Mouse (Mus musculus) adipocyte (in vitro differentiated cells): ENCODE data around the gene Lag3.

ENCODE experiments used
- DNase-seq: peaks from one replicate; pipeline ENCODE4 v3.0.0-alpha.2; 2016; ENCODE audit warnings: low spot score

Lag3 gene

DNA sequence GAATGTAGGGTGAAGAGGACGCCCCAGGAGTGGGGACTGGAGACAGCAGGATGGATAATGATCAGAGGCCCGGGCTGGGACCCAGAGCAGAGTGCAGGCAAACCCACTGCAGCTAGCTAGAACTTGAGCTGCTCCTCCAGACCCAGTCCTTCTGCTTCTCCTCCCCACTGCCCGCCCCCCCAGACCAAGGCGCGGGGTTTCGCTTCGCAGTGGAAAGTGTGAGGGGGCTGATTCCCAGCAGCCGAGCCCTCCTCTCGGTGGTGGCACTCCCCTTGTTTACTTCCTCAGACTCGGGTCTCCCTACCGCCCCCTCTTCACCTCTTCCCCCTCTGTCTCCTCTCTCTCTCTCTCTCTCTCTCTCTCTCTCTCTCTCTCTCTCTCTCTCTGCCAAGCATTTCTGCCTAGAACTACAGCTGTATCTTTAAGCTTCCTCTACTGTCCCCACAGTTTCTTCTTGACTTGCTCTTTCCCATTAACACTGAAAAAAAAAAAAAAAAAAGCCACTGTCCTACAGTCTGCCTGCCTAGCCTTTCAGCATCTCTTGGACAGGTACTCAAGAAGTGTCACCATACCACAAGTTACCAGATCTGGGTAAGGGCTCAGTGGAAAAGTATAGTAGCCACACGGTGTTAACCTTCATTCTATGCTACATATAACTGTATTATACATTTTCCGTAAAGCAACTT, at the start of gene Lag3:
Lag3 (minus strand) TSS at position 173 of the 686 bp plus-strand sequence.
- DNase-seq, result no peak

DNA sequence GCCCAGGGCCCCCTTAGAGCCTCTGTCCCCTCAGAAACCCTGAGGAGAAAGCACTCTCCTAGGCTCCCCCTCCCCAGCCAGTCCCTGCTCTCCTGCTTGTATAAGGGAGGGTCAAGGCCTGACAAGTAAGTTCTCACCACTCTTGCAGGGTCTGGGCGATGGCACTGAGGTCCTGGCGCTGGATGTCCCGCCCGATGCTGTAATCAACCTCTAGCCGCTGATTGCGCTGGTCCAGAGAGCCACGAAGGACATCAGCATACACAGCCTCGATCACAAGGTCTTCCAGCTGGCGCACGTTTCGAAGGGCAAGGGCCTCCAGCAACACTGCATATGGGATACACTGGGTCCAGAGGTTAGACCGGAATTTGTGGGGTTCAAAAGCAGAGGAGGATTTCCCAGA, 49.5 kb upstream of the Lag3 start:
- no peak for DNase-seq

DNA sequence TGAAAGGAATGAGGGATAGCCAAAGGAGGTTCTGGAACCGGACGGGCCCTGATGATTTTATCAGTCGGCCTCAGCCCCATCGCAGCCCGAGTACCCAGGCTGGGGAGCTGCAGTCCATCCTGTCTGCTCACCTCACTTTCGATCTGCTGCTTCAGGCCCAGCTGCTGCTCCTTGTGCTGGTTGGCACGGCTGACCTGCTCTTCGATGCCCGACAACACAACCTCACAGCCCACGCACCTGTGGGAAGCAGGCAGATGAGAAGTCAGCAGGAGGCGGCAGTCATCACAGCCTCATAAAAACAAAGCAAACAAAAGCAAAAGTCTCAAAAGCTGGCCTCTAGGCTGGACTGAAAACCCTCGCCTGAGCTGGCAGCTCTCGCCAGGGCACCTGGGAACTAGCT, 48.5 kb upstream of the Lag3 start:
- DNase-seq, result no peak

DNA sequence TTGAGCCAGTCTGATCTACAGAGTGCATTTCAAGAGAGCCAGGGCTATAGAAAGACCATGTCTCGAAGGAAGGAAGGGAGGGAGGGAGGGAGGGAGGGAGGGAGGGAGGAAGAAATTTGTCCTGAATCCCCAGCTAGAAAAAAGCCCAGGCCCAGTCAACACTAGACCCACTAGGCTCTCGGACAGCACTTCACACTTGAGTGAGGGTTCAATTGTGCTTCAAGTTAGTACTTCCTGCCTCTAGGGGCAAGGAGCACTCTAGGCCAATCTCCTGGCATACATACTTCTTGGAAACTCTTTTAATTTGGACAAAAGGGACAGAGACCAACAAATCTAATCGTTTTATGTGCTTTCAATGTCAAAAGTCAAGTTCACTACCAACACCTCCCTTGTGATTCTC, 46.6 kb upstream of the Lag3 start:
- no peak for DNase-seq

DNA sequence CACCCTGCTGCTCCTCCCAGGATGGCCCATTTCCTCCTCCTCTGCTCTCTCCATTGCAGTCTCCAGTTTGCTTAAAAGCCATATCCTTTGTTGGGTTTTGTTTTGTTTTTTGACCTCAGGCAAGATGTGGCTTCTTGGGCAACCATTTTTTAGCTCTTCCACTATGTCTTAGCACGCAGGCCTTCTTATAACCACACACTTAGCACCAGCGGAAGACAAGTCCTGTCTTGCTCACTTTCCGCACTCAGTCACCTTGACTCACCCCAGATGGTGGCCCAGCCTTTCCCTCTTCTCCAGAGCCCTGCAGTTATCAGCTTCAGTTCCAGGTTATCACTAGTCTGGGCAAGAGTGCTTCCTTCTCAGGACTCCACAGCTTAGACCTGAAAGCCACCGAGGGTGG, 43.7 kb upstream of the Lag3 start:
- DNase-seq, result no peak

DNA sequence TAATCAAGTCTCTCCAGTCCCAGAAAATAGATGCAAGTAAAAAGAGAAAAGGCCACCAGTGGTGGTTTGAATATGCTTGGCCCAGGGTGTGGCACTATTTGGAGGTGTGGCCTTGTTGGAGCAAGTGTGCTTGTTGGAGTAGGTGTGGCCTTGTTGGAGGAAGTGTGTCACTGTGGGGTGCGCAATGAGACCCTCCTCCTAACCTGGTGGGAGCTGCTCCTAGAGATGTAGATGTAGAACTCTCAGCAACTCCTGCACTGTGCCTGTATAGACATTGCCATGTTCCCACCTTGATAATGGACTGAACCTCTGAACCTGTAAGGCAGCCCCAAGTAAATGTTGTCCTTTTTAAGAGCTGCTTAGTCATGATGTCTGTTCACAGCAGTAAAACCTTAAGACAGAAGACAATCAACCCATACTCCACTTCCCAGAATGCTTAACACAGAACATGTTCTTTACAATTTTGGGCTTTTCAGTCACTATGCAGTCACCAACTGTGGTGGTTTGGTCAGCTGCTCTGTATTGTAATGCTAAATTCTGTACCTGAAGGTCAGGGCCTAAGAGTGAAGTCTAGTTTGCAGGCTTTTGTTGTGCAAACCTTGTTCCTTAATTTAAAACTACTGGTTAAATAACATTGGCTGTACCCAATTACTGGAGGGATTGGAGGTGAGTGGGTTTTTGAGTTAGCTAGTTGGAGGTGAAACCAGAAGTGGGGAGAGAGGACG, 42.6 kb upstream of the Lag3 start:
- no peak for DNase-seq

DNA sequence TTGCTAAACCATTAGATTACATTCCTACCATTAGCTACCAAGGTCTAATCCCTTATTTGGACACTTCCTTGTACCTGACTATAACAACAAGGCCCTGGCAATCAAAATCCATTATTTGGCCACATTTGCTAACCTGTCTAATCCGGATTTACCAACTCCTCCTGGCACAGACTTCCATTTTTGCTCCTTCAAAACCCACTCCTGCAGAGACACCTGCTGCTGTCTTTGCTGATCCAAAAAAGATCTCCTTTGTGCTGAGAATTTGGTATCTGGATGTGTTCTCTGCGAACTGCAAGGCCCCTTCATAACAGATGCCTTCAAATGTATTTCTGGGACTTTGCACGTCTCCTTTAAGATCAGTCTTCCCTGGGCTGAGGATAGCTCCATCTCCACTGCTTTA, 32.0 kb upstream of the Lag3 start:
- DNase-seq, result no peak

DNA sequence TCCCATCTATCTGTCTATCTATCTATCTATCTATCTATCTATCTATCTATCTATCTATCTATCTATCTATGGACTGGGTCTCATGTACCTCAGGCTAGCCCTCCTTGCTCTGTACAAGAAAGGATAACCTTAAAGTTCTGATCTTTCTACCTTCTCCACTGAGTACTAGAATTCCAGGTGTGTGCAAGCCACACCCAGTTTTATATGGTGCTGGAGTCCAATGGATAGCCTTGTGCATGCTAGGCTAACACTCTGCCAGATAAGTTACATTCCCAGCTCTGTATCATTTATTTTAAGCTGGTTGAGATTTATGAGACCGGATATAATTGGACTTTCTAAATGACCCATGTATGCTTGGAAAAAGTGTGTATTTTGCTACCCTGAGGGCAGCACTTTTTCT, 30.2 kb upstream of the Lag3 start:
- DNase-seq, result no peak

DNA sequence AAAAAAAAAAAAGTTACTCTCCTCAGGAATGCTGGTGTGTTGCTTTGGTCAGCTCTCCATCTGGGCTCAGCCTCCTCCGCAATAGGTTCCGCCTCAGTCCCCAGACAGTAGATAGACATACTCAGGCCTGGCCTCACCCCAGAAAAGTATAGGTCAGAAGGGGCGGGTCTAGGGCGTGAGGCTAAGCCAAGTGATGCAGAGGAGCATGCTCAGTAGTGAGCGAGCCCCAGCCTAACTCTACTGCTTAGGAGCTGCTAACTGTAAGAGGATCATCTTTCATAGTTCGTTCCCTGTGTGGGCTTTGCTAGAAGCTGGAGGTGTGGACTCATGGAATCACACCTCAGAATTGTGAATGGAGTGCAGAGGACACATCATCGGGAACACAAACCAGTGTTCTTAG, 27.0 kb upstream of the Lag3 start:
- no peak for DNase-seq

DNA sequence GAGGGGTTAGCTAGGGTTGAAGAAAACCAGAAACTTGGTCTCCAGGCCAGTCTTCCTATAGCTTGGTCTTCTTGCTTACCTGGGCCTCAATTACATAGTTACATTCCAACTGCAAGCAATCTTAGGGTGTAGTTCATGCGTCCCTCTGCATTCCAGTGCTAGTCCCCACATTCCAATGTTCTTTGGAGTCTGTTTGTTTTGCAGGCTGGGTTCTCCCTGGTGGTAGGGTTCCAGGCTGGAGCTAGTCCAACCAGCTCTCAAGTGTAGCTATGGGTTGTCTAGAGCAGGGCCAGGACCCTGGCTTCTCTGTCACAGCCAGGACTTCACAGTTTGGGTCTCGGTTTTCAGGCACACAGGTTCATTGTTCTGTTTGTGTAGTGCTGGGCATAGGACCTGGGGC, 26.0 kb upstream of the Lag3 start:
- DNase-seq, result no peak

DNA sequence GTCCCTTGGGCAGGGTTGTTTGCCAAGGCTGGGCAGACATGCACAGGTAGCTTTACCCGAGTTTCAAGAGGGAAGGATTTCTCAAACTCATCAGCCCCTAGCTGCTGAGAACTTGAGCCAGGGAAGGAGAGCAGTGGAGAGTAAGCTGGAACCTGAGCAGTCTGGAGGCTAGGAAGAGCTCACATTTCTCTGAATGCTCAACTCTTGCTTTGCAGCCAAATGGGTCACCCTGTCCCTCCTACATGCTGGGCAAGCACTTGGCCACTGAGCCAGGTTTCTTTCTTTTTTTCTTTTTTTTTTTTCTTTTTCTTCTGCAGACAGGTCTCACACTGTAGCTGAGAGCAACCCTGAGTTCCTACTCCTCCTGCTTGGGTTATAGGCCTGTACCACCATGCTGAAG, 25.2 kb upstream of the Lag3 start:
- peak; percentile 75 for DNase-seq

DNA sequence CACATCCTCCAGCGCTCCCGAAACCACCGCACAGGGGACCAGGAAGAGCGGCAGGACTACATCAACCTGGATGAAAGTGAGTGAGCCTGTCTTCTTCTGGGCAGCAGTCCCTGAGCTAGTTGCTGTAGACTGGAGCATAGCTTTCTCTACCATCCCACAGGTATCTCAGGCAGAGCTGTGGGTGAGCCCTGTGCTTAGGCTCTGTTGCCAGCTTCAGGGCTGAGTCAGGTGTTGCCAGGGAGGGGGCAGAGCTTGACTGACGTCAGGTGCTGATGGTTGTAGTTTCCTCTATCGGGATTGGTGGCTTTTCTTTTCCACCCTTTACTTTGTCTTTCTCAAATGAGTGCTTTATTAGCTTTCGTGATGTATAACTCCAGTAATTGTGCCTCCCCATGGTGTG, 23.2 kb upstream of the Lag3 start:
- DNase-seq, result no peak

DNA sequence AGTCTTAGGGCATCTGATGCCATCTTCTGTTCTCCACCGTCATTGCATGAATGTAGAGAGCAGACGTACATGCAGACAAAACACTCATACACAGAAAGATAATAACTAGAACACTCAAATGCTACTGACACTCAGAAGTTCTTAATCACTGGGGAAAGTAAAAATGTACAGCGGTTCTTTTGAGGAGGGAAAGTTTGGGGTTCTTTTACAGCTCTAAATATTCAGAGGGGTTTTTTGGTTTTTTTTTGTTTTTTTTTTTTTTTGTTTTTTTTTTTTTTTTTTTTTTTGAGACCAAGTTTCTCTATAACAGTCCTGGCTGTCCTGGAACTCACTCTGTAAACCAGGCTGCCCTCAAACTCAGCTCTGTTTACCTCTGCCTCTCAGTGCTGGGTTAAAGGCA, 21.6 kb upstream of the Lag3 start:
- DNase-seq, result no peak

DNA sequence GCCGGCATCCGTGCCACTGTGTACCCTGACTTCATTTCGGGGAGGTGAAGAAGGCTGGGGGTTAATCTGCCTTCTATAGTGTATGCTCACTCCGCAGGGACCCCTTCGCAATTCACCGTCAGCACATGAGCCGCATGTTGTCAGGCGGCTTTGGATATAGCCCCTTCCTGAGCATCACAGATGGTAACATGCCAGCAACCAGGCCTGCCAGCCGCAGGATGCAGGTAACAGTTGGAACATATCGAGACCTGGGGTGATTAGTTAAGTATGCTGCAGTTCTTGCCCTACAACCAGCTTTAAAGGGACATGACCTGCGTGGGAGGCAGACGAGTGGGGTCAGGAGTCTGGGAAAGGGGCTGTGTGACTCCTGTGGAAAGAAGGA, 20.8 kb upstream of the Lag3 start:
- no peak for DNase-seq

DNA sequence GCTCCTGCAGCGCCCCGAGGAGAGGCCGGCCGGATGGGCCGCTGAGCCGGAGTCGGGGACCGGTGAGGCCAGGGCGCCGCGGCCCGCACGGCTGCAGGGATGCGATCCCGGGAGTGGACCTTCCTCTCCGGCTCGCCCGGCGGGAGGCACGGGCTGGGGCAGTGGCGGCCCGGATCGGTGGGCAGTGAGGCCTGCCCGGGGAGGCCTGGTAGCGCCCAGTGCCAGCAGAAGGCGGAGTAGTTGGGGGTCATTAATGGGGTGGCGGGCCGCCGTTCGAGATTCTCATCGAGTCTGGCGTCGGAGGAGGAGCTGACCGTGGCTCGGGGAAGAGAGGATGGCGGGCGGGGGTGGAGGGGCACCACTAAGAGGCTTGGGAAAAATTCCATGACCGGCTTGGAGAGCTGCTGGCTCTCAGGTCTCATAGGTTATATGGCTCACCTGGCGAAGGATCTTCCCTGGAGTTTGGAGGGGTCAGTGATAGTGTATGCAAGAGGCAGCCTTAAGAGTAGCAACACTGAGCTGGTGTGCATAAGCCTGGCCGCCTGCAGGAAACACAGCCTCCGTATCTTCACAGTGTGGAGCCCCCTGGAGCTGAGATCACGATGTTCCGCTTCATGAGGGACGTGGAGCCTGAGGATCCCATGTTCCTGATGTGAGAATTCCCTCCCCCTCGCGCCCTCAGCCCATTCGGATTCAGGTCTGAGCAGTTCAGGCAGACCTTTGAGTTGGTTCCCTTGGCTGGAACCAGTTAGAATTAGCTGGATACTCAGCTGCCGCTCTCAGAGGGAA, 20.2 kb upstream of the Lag3 start:
- peak; percentile 60 for DNase-seq

DNA sequence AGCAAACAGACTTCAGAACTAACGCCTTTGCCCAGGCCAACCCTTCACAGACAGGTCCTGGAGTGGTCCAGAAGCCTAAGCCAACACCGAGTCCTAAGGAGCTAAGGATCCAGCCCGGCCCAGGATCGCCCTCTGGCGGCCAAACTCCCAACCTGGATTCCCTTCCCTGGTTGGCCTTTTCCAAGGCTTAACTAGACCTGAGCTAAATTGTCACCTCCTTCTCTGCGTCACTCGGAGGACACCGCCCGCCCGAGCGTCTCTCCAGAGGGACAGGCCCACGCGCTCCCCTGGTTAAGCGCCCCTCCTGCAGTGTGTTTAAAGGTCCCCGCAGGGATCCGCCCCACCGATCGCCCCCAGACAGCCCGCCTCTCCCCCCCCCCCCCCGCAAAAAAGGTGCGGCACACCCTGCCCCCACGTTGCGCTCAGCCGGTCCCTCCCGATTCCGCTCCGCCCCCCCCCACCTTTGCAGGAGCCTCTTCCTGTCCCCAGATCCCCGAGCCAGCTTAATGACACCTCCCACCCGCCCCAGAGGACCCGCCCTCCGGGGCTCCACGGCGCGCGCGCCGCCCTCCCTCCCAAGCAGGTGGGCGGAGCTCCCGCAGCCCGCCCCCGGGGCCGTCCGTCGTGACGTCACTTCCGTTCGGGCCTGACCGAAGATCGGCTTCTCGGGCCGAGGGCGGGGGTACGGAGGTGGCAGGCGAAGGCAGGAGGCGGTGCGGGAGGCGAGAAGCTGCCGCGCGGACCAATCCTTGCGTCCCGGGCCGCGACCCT, 19.4 kb upstream of the Lag3 start, which contains the start of gene Mlf2:
Mlf2 (plus strand) TSS at position 633 of the 771 bp plus-strand sequence.
- peak; percentile 100 for DNase-seq

DNA sequence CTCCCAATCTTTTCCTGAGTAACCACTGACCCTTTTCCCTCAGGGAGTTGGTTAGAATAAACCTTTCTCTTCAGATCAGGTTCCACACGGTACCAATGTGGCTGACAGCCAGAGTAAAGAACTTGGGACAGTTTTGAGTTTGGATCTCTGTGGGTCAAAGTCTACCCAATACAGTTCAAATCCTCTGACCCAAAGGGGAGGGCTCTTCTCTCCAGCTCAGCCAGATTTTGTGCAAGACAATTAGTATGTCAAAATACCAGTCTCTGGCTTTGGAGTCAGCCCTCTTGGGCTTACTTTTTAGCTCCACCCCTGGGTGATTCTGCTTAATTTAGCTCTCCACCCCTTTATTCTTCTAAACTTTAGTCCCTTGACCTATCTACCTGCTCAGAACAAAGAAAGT, 18.7 kb upstream of the Lag3 start:
- peak; percentile 98 for DNase-seq

DNA sequence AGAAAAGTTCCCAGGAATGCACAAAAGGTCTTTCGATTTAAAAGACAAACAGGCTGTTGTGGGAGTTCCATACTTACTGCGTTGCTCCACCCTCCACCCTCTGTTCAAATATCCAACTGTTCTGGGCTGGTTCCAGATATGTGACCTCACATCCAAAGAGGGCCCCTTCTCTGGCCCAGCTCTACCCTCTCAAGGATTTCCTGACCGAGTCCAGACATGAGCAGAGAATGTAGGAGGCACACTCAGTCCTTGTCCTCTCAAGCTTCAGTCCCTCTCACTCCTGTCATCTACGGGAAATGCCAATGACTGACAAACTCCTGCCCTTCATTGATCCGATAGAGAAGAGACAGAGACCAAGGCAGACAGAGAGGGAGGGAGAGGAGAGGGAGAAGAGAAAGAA, 14.4 kb upstream of the Lag3 start:
- DNase-seq, result no peak

DNA sequence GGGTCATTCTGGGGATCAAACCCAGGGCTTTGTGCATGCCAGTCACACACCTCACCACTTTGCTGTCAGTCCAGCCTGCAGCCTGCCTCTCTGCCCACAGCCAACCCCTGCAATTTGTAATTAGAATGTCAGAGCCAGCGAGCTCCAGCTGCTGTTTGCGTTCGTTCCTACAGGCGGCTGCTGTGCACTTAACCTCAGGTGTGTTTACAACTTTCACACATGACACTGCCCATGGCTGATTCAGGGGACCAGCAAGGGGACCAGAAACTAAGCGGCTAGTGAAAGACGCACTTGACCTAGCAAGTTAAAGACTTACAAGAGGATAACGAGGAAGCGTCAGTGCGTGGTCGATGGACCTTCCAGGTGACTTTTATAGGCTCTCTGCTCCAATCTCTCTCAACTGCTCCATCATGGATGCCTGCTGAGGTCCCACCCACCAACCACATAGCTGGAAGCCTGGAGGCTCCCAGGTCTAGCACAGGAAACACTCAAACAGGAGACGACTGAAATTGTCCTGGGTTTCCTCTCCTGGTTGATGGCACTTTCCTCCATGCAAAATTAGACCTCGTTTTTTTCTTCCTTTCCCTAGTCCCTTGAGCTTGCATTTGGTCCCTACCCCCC, 13.8 kb upstream of the Lag3 start:
- no peak for DNase-seq

DNA sequence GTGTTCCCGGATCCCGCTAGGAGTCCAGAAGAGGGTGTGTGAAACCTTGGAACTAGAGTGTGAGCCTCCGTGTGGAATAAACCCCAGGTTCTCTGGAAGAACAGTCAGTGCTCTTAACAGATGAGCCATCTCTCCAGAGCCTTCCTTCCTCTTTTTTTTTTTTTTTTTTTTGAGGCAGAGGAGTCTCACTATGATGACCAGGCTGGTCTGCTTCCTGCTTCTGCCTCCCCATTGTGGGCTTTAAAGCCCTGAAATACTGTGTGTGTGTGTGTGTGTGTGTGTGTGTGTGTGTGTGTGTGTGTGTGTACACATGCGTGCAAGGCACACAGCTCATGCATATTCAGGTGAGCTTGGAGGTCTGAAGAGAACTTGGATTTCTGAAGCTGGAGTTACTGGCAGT, 10.0 kb upstream of the Lag3 start:
- DNase-seq, result no peak

DNA sequence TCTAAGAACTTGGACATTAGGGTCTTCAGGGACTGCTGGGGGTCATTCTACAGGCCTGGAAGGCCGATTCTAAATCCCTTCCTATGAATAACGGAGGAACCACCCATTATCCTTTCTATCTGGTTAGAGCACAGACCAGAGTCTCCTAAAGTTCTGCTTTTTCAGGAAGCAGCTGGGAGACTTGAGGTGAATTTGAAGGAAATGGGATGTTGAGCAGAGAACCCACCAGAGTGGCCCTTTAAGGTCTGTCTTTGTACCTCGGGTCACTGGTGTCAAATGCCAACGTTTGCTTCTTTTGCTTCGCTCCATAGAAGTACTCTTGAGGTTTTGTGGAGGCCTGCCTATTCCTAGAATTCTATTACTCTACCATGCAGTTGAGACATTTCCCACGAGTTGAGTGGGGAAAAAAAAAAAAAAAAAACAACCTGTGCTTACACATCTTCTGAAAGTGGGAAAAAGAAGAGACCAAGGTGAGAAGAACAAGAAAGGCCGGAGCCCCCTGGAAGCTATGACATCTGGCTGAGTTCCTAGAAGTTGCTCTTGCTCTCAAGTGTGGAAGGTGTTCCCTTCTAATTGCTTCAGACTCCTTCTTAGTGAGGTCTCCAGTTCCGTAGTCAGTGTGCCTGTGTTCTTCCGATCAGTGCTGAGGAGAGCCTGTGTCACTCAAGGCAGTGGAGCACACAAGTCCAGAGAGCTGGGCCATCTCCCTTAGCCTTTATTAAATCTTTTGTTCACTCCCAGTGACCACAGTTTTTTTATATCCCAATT, 9.0 kb upstream of the Lag3 start:
- no peak for DNase-seq
